Mouse (Mus musculus) right cerebral cortex, postnatal 10 days (tissue): ENCODE measurements around the gene Olfr895.

Source experiments
- DNase-seq, 2 experiments: peaks; one replicate each; pipeline ENCODE4 v3.0.0; 2021; ENCODE audit warnings: low spot score in 2 of 2

The Olfr895 gene

GRCm38 (mm10) chr9:38267551-38267950 is at the start of gene Olfr895:
Gene Olfr895, plus strand, starts transcription at chr9:38267851.
- DNase-seq: no peak

- DNase-seq: no peak
These were observed 15.2 kb upstream of the Olfr895 start, which contains the start of gene Olfr143 for GRCm38 (mm10) chr9:38252474-38252873. Gene Olfr143, plus strand, starts transcription at chr9:38252774.

- no peak for DNase-seq
These were observed 23.2 kb downstream of the Olfr895 start, which contains the start of gene Olfr896-ps1 for GRCm38 (mm10) chr9:38290807-38291206. Gene Olfr896-ps1, plus strand, starts transcription at chr9:38291107.
